Mouse (Mus musculus) small intestine, adult 2 months (tissue): ENCODE results near the gene Fam71a. TPM values are rescaled to one million over a fixed set of nuclear protein-coding genes. Genes with fewer than 3 reads are reported as not detected.

Experiments used
- H3K27ac ChIP-seq: fragments of 200-500 bp; 2 replicates; pipeline ENCODE4 v1.5.1; 2012; ENCODE audit warnings: low read depth, low read length, control low read depth, inconsistent platforms; ENCODE audit not compliant: insufficient read depth
- H3K27me3 ChIP-seq: fragments of 200-500 bp; 2 replicates; pipeline ENCODE4 v1.6.1; 2012; ENCODE audit warnings: mild to moderate bottlenecking, moderate library complexity, low read length, inconsistent platforms; ENCODE audit not compliant: control insufficient read depth, insufficient read depth
- H3K36me3 ChIP-seq: fragments of 200-500 bp; 2 replicates; pipeline ENCODE4 v1.6.1; 2012; ENCODE audit warnings: mild to moderate bottlenecking, low read length, control low read depth, inconsistent platforms; ENCODE audit not compliant: control insufficient read depth, insufficient read depth
- H3K4me1 ChIP-seq: fragments of 200-500 bp; 2 replicates; pipeline ENCODE4 v1.6.1; 2012; ENCODE audit warnings: low read length, inconsistent platforms, mixed read lengths; ENCODE audit not compliant: control insufficient read depth, insufficient read depth, insufficient read length
- H3K4me3 ChIP-seq: fragments of 200-500 bp; 2 replicates; pipeline ENCODE4 v1.5.1; 2012; ENCODE audit warnings: low read depth, mild to moderate bottlenecking, control low read depth, inconsistent platforms, low read length, moderate library complexity
- CTCF ChIP-seq: fragments of 200-500 bp; IDR thresholded peaks from 2 replicates; pipeline ENCODE4 v1.5.1; 2012; ENCODE audit warnings: low read depth, mild to moderate bottlenecking, control low read depth, inconsistent platforms, low read length, moderate library complexity, mixed read lengths; ENCODE audit not compliant: insufficient replicate concordance, insufficient read length; ENCODE audit errors: extremely low read depth
- POLR2A ChIP-seq: fragments of 200-500 bp; IDR thresholded peaks from 2 replicates; pipeline ENCODE4 v1.6.1; 2012; ENCODE audit warnings: low read depth, mild to moderate bottlenecking, control low read depth, inconsistent platforms, low read length, moderate library complexity
- WGBS: fragments of 180-500 bp; shearing (Covaris S2); methylation state at CpG from one replicate; pipeline ENCODE4 v1.1.7; 2018; 5-methylcytosine and 5-hydroxymethylcytosine counted together
- polyA plus RNA-seq: library from polyadenylated mRNA; depleted of rRNA; stranded (reverse); fragments of >200 nt; gene quantifications from 2 replicates; pipeline ENCODE4 v1.2.3, GENCODE M21; 2012; rRNA removed

Gene Fam71a
- polyA plus RNA-seq: not detected in 2 replicates

GRCm38 (mm10) chr1:191164717-191165116 is at the start of gene Fam71a:
TSS of gene Fam71a (minus strand) at chr1:191164817.
- no peak for TF ChIP-seq POLR2A
- TF ChIP-seq CTCF: no peak
- Histone ChIP-seq H3K4me3 (no peak within 1 kb of the TSS), H3K36me3 (no peaks in the 10 kb centered on the region), H3K27me3 (no peaks in the 10 kb centered on the region), H3K27ac (no peak within 1 kb of the TSS), H3K4me1 (no peaks in the 10 kb centered on the region)
- 75% methylated on average over 3 of the region's 3 CpGs for WGBS

- H3K36me3 ChIP-seq: no peaks in the 10 kb centered on the region
- WGBS: 43% methylated on average over 2 of the region's 2 CpGs
- no peaks in the 10 kb centered on the region; the same call in 1 of the 2 replicates for H3K4me1 ChIP-seq
- TF ChIP-seq POLR2A (no peak), CTCF (no peak)
- H3K27ac ChIP-seq: no peak overlapping the region
- no peak overlapping the region for H3K4me3 ChIP-seq
- H3K27me3 ChIP-seq: peaks cover 5% of the 10 kb centered on the region; the same call in 1 of the 2 replicates
These were observed 46.5 kb upstream of the Fam71a start for GRCm38 (mm10) chr1:191211096-191211495.

GRCm38 (mm10) chr1:191205791-191206190 is 41.2 kb upstream of the Fam71a start:
- Histone ChIP-seq H3K36me3 (no peaks in the 10 kb centered on the region), H3K4me3 (no peak overlapping the region), H3K27ac (no peak overlapping the region), H3K27me3 (no peaks in the 10 kb centered on the region; the same call in 1 of the 2 replicates), H3K4me1 (no peaks in the 10 kb centered on the region)
- WGBS: 75% methylated on average over 5 of the region's 5 CpGs
- TF ChIP-seq POLR2A: no peak
- no peak for TF ChIP-seq CTCF

- no peaks in the 10 kb centered on the region; the same call in 1 of the 2 replicates for H3K27me3 ChIP-seq
- no peak for TF ChIP-seq CTCF
- TF ChIP-seq POLR2A: no peak
- WGBS: 55% methylated on average over 5 of the region's 5 CpGs
- no peak overlapping the region for H3K27ac ChIP-seq
- no peaks in the 10 kb centered on the region for H3K36me3 ChIP-seq
- no peak overlapping the region for H3K4me3 ChIP-seq
- H3K4me1 ChIP-seq: 0 out of 2 replicates have a peak, but pooled peaks cover 2% of the 10 kb centered on the region
These were observed 40.3 kb upstream of the Fam71a start for GRCm38 (mm10) chr1:191204876-191205275.

GRCm38 (mm10) chr1:191203496-191203895 is 38.9 kb upstream of the Fam71a start:
- WGBS: 36% methylated on average over 2 of the region's 2 CpGs
- Histone ChIP-seq H3K36me3 (no peaks in the 10 kb centered on the region), H3K4me1 (0 out of 2 replicates have a peak, but pooled peaks cover 2% of the 10 kb centered on the region), H3K4me3 (no peak overlapping the region), H3K27ac (no peak overlapping the region), H3K27me3 (no peaks in the 10 kb centered on the region; the same call in 1 of the 2 replicates)
- TF ChIP-seq CTCF: no peak
- no peak for TF ChIP-seq POLR2A

- 88% methylated on average over 11 of the region's 11 CpGs for WGBS
- no peaks in the 10 kb centered on the region for H3K36me3 ChIP-seq
- H3K4me3 ChIP-seq: no peak overlapping the region
- no peak overlapping the region for H3K27ac ChIP-seq
- 0 out of 2 replicates have a peak, but pooled peaks cover 2% of the 10 kb centered on the region for H3K4me1 ChIP-seq
- TF ChIP-seq POLR2A (no peak), CTCF (peak; percentile 35; the same call in 1 of the 2 replicates)
- no peaks in the 10 kb centered on the region; the same call in 1 of the 2 replicates for H3K27me3 ChIP-seq
These were observed 37.8 kb upstream of the Fam71a start for GRCm38 (mm10) chr1:191202208-191202952.

- Histone ChIP-seq H3K27me3 (no peaks in the 10 kb centered on the region; the same call in 1 of the 2 replicates), H3K4me3 (no peak overlapping the region), H3K4me1 (0 out of 2 replicates have a peak, but pooled peaks cover 2% of the 10 kb centered on the region), H3K27ac (no peak overlapping the region), H3K36me3 (no peaks in the 10 kb centered on the region)
- 77% methylated on average over 9 of the region's 9 CpGs for WGBS
- no peak for TF ChIP-seq CTCF
- TF ChIP-seq POLR2A: no peak
These were observed 36.4 kb upstream of the Fam71a start for GRCm38 (mm10) chr1:191200816-191201602.
